Mouse (Mus musculus): Measurements from ENCODE around the gene Klhl6. TPM values are rescaled to one million over a fixed set of nuclear protein-coding genes. Genes with fewer than 3 reads are reported as not detected.
A peak's percentile ranks its signal among the peaks of the same experiment; 100 is the strongest.

Gene Klhl6
- polyA plus RNA-seq, 1 experiment from 2014 or later: 15.3 TPM

DNA sequence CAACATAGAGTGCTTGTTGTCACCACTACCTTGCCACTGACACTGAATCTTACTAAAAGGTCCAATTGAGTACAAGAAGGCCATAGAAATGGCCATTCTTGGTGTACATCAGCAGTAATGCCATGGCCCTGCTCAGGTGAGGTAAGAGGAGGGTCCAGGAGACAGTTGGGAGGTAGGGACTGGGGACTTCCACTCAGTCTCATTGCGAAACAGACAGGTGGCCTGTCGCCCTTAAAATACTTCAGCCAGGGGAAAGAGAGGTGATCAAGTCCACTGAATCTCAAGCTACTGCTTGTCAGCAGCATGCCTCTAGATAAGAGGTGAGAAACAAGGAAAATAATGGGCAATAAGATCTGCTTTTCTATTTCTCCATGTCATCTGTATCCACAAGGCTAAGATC lies 4.8 kb upstream of the Klhl6 start:
- Histone ChIP-seq H3K27ac (no peak overlapping the region), H3K4me2 (no peak overlapping the region), H3K36me3 (no peaks in the 10 kb centered on the region), H3K4me1 (replicated peaks) (peaks cover 3% of the 10 kb centered on the region), H3K27me3 (no peaks in the 10 kb centered on the region), H3K9me3 (replicated peaks) (no peaks in the 10 kb centered on the region), H3K9ac (no peak overlapping the region), H3K4me3 (no peak overlapping the region)
- ATAC-seq (replicated peaks; ENCODE audit: insufficient number of reproducible peaks, insufficient read depth, low FRiP score, low read depth): no peak
- WGBS: 64% methylated on average over 2 of the region's 2 CpGs

DNA sequence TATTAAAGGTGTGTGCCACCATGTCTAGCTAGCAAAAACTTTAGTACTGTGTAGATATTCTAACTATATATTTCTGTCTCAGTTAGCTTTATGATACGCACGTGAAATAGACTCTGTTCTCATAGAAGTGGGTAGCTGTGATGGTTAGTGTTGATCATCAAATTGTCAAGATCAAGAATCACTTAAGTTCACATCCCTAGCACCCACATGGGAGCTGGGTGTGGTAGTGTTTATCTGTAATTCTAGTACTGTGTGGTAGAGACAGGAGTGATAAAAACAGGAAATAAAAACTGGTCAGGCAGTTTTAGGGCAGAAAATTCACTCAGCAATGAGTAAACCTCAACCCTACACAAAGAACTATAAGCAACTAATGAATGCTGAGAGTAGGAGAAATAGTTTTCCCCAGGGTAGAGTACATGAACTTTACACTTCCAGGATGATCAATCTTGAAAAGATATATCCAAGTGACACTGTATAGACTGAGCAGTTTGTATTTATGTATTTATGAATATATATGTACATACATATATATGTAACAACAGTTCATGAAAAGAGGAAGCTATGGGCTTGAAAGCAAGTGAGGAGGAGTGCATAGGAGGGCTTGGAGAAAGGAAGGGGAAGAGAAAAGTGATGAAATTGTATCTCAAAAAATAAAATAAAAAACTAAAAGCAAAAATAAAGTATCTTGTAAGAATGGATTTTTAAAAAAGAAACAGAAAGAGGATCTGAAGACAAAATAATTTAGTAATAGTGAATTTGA lies 2.2 kb upstream of the Klhl6 start:
- ATAC-seq (replicated peaks; ENCODE audit: insufficient number of reproducible peaks, insufficient read depth, low FRiP score, low read depth): no peak
- WGBS: 81% methylated on average over 2 of the region's 2 CpGs
- Histone ChIP-seq H3K27me3 (no peaks in the 10 kb centered on the region), H3K36me3 (no peaks in the 10 kb centered on the region), H3K9ac (no peak overlapping the region), H3K27ac (no peak overlapping the region), H3K4me2 (no peak overlapping the region), H3K4me1 (replicated peaks) (peaks cover 10% of the 10 kb centered on the region), H3K9me3 (replicated peaks) (no peaks in the 10 kb centered on the region), H3K4me3 (no peak overlapping the region)

DNA sequence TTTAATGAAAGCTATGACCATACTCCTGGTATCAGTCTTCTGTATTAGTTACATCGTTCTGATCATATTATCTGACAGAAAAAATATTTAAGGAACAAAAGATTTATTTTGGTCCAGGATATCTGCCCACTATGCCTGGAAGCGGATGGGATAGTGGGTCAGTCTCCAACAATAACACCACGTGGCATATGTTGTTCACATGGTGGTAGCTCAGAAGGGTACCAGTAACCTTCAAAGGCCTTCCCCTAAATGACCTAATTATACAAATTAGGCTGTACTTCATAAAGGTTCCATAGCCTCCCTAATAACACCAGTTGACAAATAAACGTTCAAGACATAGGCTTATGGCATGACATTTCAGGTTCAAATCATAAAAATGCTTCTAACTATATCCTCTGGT lies 722 bp upstream of the Klhl6 start:
- Histone ChIP-seq H3K4me2 (no peak overlapping the region), H3K27ac (peak overlapping the region; percentile 72), H3K4me1 (replicated peaks) (peaks cover 13% of the 10 kb centered on the region), H3K4me3 (no peak overlapping the region), H3K9ac (no peak overlapping the region), H3K36me3 (no peaks in the 10 kb centered on the region), H3K27me3 (no peaks in the 10 kb centered on the region), H3K9me3 (replicated peaks) (no peaks in the 10 kb centered on the region)
- WGBS: 75% methylated on average over 4 of the region's 4 CpGs
- ATAC-seq (replicated peaks; ENCODE audit: insufficient number of reproducible peaks, insufficient read depth, low FRiP score, low read depth): no peak

DNA sequence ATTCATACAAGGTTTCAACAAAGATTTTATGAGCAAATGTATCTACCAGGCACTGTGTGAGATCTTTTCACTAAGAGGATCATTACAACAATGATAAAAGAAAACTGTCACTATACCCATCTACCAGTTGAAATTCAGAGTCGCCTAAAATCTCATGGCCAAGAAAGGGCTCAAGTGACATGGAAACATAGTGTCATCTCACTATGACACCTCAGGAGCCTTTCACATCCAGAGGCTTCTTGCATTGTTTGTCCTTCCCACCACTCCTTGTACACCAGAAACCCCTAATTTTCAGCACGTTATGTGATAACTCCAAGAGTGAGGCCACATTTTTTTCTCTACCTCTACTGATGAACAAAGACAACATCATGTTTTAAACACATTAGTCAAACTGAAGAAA lies 1.2 kb downstream of the Klhl6 start:
- Histone ChIP-seq H3K9me3 (replicated peaks) (no peaks in the 10 kb centered on the region), H3K27ac (peak overlapping the region; percentile 18; the same call in 1 of the 2 replicates)

GRCm38 (mm10) chr16:19981006-19981405 lies 1.8 kb downstream of the Klhl6 start:
- Histone ChIP-seq H3K36me3 (no peaks in the 10 kb centered on the region), H3K27ac (no peak overlapping the region; the same call in 1 of the 2 replicates)

More for the DNA sequence above, 1.2 kb downstream of the Klhl6 start:
- Histone ChIP-seq H3K36me3 (no peaks in the 10 kb centered on the region), H3K4me3 (peak overlapping the region; percentile 39), H3K27me3 (no peaks in the 10 kb centered on the region), H3K4me2 (peak overlapping the region; percentile 52), H3K9ac (no peak overlapping the region), H3K4me1 (replicated peaks) (peaks cover 13% of the 10 kb centered on the region)
- WGBS: 44% methylated on average over 2 of the region's 2 CpGs
- ATAC-seq (replicated peaks; ENCODE audit: insufficient number of reproducible peaks, insufficient read depth, low FRiP score, low read depth): no peak

DNA sequence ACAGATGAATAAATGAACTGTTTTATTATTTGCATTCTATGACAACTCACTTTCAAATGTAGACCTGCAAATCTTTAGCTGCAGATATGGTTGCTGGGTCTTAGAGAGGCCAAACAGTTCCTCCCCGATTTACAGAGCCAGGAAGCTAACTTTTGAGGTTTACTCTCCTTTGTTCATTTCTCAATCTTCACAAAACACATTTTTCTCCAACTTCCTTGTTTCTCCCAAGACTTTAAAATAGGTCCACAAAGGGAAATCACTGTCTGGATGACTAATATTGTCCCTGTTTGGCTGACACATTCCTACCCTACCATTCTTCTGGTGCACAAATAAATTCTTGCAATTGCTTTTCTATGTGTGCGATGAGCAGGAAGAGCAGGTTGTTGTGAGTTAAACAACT lies 3.1 kb downstream of the Klhl6 start:
- WGBS: 55% methylated on average over 2 of the region's 2 CpGs
- no peak for ATAC-seq (replicated peaks; ENCODE audit: insufficient number of reproducible peaks, insufficient read depth, low FRiP score, low read depth)
- Histone ChIP-seq H3K27me3 (no peaks in the 10 kb centered on the region), H3K4me1 (replicated peaks) (peaks cover 13% of the 10 kb centered on the region), H3K4me2 (peak overlapping the region; percentile 49), H3K36me3 (no peaks in the 10 kb centered on the region), H3K9ac (no peak overlapping the region), H3K27ac (peak overlapping the region; percentile 65), H3K9me3 (replicated peaks) (no peaks in the 10 kb centered on the region), H3K4me3 (no peak overlapping the region)

More at GRCm38 (mm10) chr16:19981006-19981405, 1.8 kb downstream of the Klhl6 start:
- Histone ChIP-seq H3K4me1 (replicated peaks) (peaks cover 13% of the 10 kb centered on the region), H3K4me2 (peak overlapping the region; percentile 49), H3K9me3 (replicated peaks) (no peaks in the 10 kb centered on the region), H3K9ac (no peak overlapping the region), H3K27me3 (no peaks in the 10 kb centered on the region), H3K4me3 (peak overlapping the region; percentile 28)
- 68% methylated on average over 3 of the region's 3 CpGs for WGBS
- ATAC-seq (replicated peaks; ENCODE audit: insufficient number of reproducible peaks, insufficient read depth, low FRiP score, low read depth): no peak

- Histone ChIP-seq H3K9me3 (replicated peaks) (no peaks in the 10 kb centered on the region), H3K4me3 (no peak overlapping the region), H3K36me3 (peaks cover under 1% of the 10 kb centered on the region; the same call in 1 of the 2 replicates), H3K27me3 (no peaks in the 10 kb centered on the region), H3K4me2 (no peak overlapping the region), H3K27ac (peak overlapping the region; percentile 19; the same call in 1 of the 2 replicates), H3K9ac (no peak overlapping the region), H3K4me1 (replicated peaks) (peaks cover 9% of the 10 kb centered on the region; the same call in 1 of the 2 replicates)
- 65% methylated on average over 5 of the region's 5 CpGs for WGBS
- no peak for ATAC-seq (replicated peaks; ENCODE audit: insufficient number of reproducible peaks, insufficient read depth, low FRiP score, low read depth)
Observed at GRCm38 (mm10) chr16:19977282-19977681, 5.6 kb downstream of the Klhl6 start.

- peak overlapping the region; percentile 19; the same call in 1 of the 2 replicates for H3K27ac ChIP-seq
- 61% methylated on average over 4 of the region's 4 CpGs for WGBS
- no peaks in the 10 kb centered on the region for H3K27me3 ChIP-seq
- no peaks in the 10 kb centered on the region for H3K9me3 ChIP-seq (replicated peaks)
- ATAC-seq (replicated peaks; ENCODE audit: insufficient number of reproducible peaks, insufficient read depth, low FRiP score, low read depth): no peak
- H3K36me3 ChIP-seq: peaks cover 3% of the 10 kb centered on the region; the same call in 1 of the 2 replicates
- no peak overlapping the region for H3K4me2 ChIP-seq
- peaks cover 8% of the 10 kb centered on the region; the same call in 1 of the 2 replicates for H3K4me1 ChIP-seq (replicated peaks)
- H3K9ac ChIP-seq: no peak overlapping the region
- H3K4me3 ChIP-seq: no peak overlapping the region
Observed at GRCm38 (mm10) chr16:19976825-19977224, 6.0 kb downstream of the Klhl6 start.

- Histone ChIP-seq H3K4me1 (replicated peaks) (peaks cover 4% of the 10 kb centered on the region; the same call in 1 of the 2 replicates), H3K27me3 (no peaks in the 10 kb centered on the region), H3K9ac (no peak overlapping the region), H3K4me2 (no peak overlapping the region), H3K27ac (no peak overlapping the region), H3K4me3 (no peak overlapping the region), H3K36me3 (peaks cover 3% of the 10 kb centered on the region; the same call in 1 of the 2 replicates), H3K9me3 (replicated peaks) (no peaks in the 10 kb centered on the region)
- ATAC-seq (replicated peaks; ENCODE audit: insufficient number of reproducible peaks, insufficient read depth, low FRiP score, low read depth): no peak
- WGBS: 70% methylated on average over 4 of the region's 4 CpGs
Observed at GRCm38 (mm10) chr16:19975432-19975831, 7.4 kb downstream of the Klhl6 start.

- H3K4me3 ChIP-seq: no peak overlapping the region
- no peak overlapping the region for H3K4me2 ChIP-seq
- peaks cover 3% of the 10 kb centered on the region; the same call in 1 of the 2 replicates for H3K36me3 ChIP-seq
- H3K9me3 ChIP-seq (replicated peaks): no peaks in the 10 kb centered on the region
- no peak for ATAC-seq (replicated peaks; ENCODE audit: insufficient number of reproducible peaks, insufficient read depth, low FRiP score, low read depth)
- no peak overlapping the region for H3K27ac ChIP-seq
- H3K4me1 ChIP-seq (replicated peaks): no peaks in the 10 kb centered on the region
- 90% methylated on average over 1 of the region's 1 CpGs for WGBS
- no peaks in the 10 kb centered on the region for H3K27me3 ChIP-seq
- H3K9ac ChIP-seq: no peak overlapping the region
Observed at GRCm38 (mm10) chr16:19973480-19973879, 9.4 kb downstream of the Klhl6 start.

DNA sequence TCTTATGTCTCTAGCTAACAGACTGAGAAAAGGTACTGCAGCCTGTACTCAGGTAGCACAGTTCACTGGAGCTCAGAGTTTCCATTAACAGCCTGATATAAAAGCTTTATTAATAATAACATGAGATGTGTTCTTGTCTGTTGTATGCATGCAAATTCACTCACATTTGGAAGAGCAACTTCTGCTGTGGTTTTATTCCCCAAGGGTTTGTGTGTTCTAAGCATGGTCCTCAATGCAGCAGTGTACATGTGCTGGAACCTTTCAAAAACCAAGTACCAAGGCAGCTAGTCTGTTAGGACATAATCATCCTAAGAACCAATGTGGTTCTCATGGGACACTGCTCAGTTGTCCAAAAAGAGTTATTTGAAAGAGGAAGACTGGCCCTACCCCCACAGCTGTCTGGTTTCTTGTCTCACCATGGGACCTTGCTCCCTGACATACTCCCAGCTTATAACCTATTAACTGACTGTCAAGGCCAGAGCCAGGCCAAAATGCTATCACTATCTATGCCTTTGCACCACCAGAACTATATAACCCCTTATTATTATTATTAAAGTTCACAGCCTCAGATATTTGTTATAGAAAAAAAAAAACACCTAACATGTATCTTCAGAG lies 10.0 kb downstream of the Klhl6 start:
- Histone ChIP-seq H3K4me3 (no peak overlapping the region), H3K4me1 (replicated peaks) (no peaks in the 10 kb centered on the region), H3K27me3 (no peaks in the 10 kb centered on the region), H3K9ac (no peak overlapping the region), H3K36me3 (peaks cover 3% of the 10 kb centered on the region; the same call in 1 of the 2 replicates), H3K9me3 (replicated peaks) (no peaks in the 10 kb centered on the region), H3K4me2 (no peak overlapping the region), H3K27ac (no peak overlapping the region)
- no peak for ATAC-seq (replicated peaks; ENCODE audit: insufficient number of reproducible peaks, insufficient read depth, low FRiP score, low read depth)

All from heart, embryonic 15.5 days (tissue).